Mouse (Mus musculus) ovary, postnatal 10 days (tissue): Measurements from ENCODE around the gene Gm45711.
"Not testable (repeated sequence)": the region's sequence is repeated elsewhere in the genome, so short reads cannot be mapped to it uniquely, and the experiment has no call there.

Experiments
- DNase-seq: peaks from one replicate; pipeline ENCODE4 v3.0.0; 2022; ENCODE audit warnings: low spot score

The Gm45711 gene

DNA sequence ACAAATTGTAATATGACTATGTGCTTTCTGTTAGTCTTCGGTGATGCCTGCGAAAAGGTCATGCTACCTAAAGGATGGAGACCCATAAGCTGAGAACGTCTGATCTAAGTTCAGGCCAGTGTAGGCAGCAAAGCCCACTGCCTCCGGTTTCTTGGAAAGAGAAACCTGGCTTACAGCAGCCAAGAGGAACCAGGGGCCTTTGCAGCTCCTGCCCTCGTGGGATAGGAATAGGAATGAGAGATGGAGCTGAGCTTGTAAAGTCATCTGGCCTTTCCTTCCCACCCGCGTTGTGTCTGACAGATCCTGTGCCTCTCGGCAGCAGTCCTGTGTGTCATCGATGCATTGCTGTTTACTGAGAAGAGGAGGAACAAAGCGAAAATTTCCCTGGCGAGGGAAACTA is 11.4 kb upstream of the Gm45711 start, which contains the start of gene Gm11020:
Gene Gm11020 (plus strand): TSS at position 301 of the 400 bp plus-strand sequence.
- DNase-seq, result not testable (repeated sequence)

DNA sequence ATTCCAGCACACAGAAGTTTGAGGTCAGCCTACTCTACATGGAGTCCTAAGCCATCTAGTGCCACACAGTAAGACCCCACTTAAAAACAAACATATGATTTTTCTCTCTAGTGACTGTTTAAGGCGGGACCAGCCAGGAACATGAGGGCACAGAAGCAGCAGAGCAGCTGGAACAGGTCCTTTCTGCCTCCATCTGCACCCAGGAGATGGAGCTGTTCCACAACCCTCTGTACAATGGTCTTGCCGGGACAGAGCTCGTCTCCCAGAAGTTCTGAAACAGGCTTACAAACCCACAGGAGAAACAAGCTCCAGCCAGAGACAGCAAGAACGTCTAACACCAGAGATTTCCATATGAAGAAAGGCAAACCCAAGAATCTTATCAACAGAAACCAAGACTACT is 3.4 kb upstream of the Gm45711 start:
- DNase-seq, result no peak

DNA sequence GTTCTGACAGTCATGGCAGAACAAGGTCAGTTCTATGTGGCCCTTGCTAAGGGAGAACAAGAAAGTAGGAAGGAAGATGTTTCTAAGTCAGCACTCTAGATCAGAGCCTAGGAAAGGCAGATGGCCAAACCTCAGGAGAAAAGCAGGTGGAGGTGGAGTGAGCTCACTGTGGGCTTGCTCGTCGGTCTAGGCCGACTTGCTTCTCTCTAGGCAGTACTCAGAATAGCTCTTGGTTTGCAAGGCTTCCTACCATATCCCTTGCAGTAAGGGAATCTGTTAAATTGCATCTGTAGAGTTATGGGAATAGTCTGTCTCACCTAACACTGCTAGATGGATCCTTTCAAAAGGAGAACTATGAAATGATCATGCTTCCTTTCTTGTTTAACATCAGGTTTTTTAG is 2.1 kb upstream of the Gm45711 start:
- DNase-seq, result not testable (repeated sequence)

DNA sequence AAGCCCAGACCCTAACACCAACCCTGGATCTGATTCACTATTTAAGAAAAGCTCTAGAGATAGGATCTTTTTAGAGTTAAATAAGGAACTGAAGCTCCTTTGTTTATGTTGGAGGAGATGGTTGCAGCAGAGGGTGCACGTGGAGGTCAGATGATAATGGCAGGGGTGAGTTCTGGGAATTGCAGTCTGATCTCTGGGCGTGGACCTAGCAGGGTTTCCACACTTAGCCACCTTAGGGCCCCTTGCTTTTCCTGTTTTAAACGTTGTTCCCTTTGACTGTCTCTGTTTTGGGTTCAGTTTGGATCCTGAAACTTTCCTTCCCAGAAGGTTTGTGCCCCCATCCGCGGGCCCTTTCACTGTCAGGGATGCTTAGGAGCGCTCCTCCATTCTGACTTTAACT is 1.5 kb downstream of the Gm45711 start:
- DNase-seq, result not testable (repeated sequence)

DNA sequence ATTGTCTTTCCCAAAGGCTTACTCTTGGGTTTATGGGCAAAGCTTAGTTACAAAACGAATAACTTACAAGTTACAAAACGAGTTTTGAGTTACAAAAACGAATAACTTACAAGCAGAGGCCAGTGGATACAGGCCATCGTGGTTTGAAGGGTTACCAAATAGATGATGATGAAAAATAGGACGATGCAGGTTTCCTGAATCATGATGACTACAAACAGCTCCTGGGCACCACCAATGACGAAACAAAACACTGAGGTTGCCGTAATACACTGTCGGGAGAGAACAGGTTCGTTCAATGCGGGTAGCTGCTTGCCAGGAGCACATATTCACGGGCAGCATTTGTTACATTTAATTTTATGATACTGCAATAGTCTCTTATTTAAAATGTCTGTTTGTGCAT is 4.9 kb downstream of the Gm45711 start:
- no peak for DNase-seq

DNA sequence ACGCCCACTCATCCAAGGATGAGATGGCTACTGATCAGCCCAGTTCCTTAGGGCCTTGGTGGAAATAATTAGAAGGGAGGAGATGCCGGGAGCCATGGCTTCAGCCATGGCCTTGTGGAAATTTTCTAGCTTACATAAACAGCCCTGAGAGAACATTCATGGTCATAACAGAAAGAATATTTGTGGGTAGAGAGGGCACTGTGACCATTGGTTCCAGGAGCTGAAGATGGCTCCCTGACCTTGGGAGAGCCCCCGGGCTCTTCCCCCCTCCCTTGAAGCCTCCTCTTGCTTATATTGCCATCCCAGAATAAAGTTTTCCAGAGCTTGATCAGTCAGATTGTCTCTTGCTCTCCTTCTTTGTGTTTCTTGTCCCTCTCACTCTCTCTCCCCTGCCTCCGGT is 7.3 kb downstream of the Gm45711 start:
- not testable (repeated sequence) for DNase-seq

DNA sequence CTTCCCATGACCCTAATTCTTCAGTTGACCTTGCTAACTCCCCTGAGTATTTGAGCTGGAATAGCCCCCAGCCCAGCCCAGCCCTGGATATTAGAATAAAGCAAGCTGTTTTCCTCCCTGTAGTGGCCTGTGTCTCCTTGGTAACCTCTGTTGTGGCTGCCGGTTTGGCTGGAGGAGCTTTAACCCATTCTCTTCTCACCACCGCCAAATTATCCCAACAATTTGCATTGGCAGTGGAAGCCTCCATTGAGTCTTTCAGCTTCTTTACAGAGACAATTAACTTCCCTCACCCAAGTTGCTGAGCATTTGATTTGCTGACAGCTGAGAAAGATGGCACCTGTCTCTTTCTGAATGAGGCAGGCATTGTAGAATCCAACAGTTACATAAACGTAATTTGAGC is 8.3 kb downstream of the Gm45711 start:
- DNase-seq, result not testable (repeated sequence)

DNA sequence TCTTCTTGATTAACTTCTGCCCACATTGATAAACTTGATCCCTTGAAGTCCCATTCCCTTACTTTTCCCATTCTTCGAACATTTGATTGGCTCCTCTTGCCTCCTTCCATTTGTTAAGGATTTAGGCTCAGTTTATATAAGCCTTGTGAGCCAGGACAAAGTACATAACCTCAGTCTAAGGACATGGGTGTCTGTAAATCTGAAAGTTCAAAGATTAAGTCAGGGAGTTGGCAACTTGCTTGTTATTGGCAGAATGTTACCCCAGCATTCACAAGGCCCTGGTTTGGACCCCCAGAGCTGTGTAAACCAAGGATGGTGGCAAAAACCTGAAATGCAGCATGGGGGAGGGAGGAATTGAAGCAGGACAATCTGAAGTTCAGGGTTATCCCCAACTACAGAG is 15.5 kb downstream of the Gm45711 start:
- DNase-seq, result no peak

DNA sequence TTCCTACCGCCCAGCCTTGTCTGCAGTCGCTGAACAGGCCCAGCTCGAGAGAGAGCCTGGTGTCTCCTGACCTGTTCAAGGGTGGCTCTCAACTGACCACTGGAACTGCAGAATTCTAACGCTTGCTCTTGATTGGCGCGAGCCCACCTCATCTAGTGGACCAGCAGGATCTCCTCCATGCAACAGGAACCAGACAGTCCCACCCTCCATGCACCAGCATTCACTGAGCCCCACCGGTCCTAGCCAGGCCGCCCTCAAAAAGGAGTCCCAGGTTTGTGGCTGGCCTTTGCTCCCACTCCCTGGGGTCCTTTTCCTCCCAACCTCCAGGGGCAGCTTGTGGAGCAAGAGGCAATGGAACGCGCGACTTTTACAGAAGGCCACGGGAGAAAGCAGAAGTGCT is 16.8 kb downstream of the Gm45711 start, which contains the start of gene Cmtm2a:
Gene Cmtm2a (minus strand): TSS at position 101 of the 400 bp plus-strand sequence.
- not testable (repeated sequence) for DNase-seq

DNA sequence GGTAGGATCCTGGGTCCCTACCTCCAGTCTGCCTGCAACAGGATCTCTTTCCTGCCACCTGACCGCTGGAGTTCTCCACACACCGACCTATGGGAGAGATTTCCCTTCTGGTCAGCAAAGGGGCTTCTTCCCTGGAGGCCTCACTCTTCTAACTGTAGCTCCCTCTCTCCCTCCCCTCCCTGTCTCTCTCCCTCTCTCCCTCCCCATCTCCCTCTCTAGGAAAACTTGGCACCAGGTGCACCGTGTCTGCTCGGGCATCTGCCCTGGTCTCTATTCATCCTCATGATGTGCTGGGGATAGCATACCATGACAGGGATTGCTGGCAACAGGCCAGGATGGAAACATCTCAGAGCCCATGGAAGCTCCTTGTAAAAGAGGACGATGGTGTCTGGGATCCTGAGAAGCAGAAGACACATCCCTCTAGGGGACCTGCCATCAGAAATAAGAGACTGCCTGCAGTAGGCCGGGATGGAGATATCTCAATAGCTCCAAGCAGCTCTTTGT is 40.9 kb downstream of the Gm45711 start:
- DNase-seq, result no peak

DNA sequence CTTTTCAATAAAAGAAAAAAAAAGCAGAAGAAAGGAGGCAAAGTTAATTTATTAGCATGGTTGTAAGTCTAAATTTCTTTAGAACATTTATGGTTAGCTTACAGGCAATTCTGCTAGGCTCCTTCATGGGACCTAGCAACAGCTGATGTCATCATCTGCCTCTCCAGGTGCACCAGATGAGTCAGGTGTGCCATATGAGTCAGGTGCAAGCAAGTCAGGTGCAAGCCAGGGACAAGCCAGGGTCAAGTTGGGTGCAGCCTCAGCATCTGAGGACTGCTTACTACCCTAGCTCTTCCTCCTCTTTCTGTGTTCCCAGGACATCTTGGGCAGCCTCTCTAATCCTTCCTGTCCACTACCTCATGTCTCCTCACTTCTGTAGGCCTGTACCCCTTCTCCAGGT is 41.5 kb downstream of the Gm45711 start:
- DNase-seq, result no peak

DNA sequence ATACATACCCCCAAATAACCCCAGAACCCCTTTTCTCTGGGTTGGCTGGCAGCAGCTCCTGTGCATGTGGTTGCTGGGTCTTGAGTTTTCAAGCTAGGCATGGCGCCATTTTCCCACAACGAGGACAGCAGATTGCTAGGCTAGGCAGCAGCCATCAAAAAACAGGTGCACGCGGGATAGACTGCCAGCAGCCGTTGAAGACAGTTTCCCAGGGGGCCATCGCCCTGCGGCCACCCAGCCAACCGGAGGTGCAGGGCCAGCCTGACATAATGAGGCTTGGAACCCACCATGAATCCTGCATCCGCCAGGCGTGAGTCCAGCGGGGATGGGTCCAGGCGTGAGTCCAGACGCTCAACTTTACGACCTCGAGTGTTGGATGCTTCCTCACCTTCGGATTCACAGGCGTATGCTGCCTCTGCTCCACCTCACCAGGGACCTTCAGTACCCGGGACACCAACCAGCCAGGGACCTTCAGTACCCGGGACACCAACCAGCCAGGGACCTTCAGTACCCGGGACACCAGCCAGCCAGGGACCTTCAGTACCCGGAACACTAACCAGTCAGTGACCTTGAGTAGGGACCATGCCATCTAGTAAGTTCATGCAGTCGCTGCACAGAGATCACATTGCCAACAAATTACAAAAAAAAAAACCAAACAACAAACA is 45.5 kb downstream of the Gm45711 start:
- not testable (repeated sequence) for DNase-seq

DNA sequence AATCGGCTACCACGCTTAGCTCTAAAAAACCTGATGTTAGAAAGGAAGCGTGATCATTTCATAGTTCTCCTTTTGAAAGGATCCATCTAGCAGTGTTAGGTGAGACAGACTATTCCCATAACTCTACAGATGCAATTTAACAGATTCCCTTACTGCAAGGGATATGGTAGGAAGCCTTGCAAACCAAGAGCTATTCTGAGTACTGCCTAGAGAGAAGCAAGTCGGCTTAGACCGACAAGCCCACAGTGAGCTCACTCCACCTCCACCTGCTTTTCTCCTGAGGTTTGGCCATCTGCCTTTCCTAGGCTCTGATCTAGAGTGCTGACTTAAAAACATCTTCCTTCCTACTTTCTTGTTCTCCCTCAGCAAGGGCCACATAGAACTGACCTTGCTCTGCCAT is 48.1 kb downstream of the Gm45711 start:
- not testable (repeated sequence) for DNase-seq

DNA sequence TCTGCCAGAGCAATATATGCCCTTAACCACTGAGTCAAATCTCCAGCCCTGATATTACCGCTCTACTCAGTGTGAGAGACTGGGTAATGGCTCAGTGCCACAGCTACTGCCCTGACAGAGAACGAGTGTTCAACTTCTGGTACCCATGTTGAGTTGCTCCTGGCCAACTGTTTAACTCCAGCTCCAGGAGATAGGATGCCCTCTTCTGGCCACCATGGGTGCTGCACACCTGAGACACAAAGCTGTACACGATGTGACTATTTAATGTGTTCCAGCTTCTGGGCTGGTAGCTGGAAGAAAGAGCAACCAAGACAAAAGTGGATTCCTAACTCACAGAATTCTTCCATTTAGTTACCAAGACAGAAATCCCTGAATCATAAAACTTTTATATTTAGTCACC is 56.9 kb downstream of the Gm45711 start:
- DNase-seq, result no peak

DNA sequence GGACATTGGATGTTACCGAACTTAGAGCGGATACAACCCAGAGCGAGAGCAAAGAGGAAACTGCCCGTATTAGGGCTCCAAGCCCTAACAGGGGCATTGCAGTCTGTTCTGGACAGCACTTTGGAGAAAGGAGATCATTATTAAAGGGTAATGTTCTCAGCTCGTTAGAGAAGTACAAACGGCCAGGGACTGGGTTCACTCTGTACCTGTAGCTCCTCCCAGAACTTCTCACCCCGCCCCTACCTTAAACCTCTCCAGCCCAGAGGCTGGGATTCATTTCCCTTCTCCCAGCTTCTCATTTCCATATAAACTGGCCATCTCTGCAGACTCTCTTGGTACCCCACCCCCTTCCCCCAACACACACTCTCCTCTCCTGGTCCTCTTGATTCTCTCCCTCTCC is 58.4 kb downstream of the Gm45711 start:
- DNase-seq, result no peak

DNA sequence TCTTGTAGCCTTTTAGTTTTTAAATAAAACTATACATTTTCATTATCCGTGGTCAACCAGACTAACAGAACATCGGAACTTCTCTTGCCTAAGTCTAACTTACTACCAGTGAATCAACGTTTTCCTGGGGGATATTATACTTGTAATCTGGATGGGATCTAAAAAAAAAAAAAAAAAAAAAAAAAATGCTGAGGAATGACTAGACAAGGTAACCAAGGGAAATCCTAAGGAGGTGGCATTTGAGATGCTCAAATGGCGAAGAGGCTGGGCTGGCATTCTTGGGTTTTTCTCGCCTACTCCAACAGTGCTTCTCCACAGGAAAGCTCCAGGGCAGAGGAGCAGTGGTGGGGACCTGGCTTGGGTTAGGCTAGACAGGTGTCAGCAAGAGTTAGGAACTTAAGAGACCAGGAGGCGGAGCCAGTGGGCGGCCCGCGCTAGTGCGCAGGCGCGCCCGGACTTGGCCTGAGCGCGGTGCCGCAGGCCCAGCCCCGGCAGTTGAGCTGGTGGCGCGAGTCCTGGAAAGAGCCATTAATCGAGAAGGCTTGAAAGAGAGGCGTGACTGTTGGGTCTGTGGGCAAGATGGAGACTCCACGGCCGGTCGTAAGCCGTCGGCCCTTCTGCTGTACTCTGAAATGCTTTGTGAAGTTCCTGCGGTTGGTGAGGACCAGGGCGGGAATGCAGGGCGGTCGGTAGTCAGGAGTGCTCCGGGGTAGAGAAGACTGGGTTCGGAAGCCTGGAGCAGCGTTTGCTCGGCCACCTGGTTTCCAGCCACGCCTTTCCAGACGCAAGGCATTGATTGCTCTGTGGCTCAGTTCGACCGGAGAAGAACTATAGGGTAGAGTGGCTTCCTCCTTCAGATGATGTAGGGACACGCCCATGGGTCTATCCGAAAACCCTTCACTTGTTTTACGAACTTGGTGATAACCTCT is 59.2 kb downstream of the Gm45711 start, which contains the start of gene Cklf:
Gene Cklf (plus strand): TSS at position 423 of the 929 bp plus-strand sequence.
- peak; percentile 63 for DNase-seq

DNA sequence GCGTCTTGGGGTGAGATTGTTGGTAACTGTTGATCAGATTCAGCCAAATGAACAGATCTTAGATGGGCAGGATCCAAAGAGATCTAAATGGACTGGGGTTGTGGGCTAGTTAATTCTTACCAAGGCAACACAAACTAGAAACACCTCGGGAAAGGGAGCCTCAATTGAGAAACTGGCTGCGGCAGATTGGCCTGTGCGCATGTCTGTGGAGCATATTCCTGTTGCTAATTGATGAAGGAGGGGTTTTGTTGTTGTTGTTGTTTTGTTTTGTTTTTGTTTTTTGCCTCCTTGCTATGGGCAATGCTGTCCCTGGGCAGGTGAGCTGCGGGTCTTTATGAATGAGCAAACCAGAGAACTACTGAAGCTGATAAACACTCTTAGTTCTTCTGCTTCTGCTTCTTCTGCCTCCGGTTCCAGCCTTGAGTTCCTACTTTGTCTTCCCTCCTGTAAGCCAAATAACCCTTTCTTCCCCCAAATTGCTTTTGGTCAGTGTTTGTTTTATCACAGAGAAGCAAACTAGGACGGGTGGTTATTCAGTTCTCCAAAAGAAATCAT is 60.4 kb downstream of the Gm45711 start:
- no peak for DNase-seq

DNA sequence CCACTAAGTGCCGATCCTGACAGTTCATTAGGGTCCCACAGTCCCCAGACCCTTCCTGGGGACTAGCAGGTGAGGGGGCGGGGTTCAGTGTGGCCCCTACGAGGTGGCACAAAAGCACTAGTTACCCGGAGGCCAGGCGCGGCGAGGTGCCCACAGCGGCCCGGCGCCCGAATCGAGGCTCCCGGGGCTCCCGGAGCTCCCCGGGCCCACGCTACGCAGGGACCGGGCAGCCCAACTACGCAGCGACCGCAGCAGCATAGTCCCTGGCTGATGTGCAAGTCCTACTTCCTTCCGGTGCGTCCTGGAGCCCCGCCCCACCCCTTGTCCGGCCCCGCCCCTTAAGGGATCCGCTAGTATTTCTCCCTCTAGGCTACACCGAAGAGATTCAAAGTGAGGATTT is 61.6 kb downstream of the Gm45711 start, which contains the start of gene Tk2:
Gene Tk2 (minus strand): TSS at position 283 of the 400 bp plus-strand sequence.
- DNase-seq, result peak; percentile 40

DNA sequence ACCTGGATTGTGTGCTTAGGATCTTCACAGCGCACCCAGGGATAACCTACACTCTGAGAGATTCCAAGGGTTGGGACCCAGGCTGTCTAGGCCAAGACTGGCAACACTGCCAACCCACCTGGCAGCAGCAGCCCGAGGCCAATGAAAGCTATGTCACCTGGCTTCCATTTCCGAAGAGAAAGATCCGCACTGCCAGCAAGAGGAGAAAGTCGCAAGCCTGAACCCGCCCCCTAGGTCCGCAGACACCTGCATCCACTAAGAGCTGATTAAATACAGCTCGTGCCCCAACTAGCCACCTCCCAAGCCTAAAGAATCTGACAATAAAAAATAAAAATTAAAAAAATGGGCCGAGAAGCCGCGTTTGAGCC is 62.0 kb downstream of the Gm45711 start:
- DNase-seq, result no peak

DNA sequence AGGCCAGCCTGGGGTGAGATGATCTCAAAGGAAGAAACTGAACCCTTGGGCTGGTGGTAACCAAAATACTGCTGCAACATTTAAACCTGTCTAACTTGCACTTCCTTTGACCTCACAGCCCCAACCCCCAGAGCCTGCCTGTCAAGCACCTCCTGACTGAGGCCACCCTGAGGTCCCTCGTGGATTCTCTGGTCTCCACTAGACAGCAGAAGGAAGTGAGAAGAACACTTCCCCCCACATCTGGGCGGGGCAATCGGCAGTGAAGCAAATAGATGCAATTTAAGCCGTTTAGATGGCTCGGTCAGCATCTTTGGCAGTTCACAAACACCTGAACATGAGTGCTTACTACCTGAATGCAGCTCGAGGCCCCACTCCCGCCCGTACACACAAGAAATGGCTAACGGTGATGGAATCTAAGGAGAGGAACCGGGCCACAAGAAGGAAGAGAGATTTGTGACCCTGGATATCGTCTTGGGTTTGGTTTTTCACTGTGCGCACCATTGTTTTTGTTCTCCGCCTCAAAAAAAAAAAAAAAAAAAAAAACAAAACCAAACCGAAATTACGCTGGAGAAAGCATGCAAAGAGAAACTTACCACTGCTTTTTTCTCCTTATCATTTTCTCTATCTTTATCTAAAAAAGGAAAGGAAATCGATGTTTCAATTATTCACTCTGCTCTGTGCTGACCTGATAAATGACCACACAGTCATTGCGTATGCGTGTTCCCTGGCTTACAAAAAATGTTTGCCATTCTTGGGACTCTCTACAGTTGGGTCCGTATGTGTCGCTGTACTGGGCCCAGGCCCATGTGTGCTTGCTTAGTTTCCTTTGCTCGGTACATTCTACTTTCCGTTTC is 62.6 kb downstream of the Gm45711 start:
- no peak for DNase-seq

DNA sequence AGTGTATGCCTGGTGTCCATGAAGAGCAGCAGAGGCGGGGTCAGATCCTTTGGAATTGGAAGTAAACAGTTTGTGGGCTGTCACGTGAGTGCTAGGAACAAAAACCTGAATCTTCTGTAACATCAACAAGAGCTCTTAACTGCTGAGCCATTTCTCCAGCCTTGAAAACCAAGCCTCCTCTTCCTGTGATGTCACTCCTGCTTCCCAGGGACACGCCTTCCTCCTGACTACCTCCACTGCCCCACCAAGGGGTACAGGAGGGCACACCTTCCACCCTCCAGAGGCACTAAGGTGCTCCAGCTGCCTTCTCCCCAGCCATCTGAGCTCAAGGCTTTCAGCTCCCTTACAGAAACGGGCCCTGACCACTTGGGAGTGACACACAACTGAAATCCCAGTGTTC is 63.3 kb downstream of the Gm45711 start:
- DNase-seq, result no peak
